Mouse (Mus musculus) ovary, adult 18-20 months (tissue): ENCODE data around the gene Gm10153.
"Not testable (repeated sequence)": the region's sequence is repeated elsewhere in the genome, so short reads cannot be mapped to it uniquely, and the experiment has no call there.

Experiments
- DNase-seq: peaks from one replicate; pipeline ENCODE4 v3.0.0; 2022; ENCODE audit warnings: low spot score, mixed read lengths

Gene Gm10153

DNA sequence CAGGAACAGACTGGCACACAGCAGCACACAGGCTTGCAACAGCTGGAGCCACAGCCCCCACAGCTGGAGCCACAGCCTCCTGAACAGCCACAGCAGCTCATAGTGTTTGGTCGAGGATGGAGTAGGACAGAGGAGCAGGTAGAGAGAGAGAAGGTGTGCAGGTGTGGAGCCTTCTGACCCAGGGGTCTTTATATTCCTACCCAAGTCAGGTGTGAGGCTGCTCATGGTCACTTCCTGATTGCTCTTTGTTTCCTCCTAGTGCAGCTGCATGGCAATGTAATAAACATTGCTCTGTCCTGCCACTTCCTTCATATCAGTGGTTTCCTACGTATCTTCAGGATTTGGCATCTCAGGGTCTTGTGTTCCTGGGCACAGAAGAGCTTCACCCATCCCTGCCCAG is at the start of gene Gm10153:
Gene Gm10153 (minus strand): TSS at position 101 of the 400 bp plus-strand sequence.
- no peak for DNase-seq

- no peak for DNase-seq
Measured at GRCm38 (mm10) chr7:142231540-142231939, 41.4 kb upstream of the Gm10153 start.

DNA sequence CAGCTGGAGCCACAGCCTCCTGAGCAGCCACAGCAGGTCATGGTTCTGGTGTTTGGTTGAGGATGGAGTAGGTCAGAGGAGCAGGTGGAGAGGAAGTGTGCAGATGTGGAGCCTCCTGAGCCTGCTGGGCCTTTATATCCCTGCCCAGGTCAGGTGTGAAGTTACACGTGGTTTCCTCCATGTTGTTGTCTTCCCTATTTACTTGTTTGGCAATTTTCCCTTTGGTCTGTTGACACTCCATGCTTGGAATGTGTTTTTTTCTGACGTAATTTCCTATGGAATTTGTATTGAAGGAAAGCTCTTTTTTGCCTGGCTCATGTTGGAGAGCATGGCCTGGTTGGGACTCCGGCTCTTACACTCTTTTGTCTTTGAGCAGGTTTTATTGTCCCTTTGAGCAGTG is 39.7 kb upstream of the Gm10153 start, which contains the start of gene Krtap5-5:
Gene Krtap5-5 (minus strand): TSS at position 101 of the 400 bp plus-strand sequence.
- DNase-seq = not testable (repeated sequence)

DNA sequence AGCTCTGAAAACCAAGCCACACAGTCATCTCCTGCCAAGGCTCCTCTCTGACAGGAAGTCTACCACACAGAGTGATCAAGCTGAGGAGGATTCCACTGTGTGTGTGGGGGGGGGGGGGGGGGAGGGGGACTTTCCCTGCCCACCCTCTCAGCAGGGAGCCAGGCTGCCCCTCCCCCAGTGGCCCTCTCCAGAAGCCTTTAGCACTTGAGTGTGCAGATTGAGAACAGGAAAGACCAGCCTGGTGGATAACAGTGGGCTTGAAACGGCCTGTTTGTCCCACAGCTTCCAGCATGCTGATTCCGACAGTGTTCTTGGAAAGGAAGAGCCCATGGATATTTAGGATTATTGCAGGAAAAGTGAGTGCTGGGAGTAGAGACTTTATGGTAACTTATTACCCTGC is 34.3 kb upstream of the Gm10153 start:
- DNase-seq = no peak

DNA sequence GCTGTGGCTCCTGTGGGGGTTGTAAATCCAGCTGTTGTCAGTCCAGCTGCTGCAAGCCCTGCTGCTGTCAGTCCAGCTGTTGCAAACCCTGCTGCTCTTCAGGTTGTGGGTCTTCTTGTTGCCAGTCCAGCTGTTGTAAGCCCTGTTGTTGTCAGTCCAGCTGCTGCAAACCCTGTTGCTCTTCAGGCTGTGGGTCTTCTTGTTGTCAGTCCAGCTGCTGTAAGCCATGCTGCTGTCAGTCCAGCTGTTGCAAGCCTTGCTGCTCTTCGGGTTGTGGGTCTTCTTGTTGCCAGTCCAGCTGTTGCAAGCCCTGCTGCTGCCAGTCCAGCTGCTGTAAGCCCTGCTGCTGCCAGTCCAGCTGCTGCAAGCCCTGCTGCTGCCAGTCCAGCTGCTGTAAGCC is 21.9 kb upstream of the Gm10153 start:
- not testable (repeated sequence) for DNase-seq

DNA sequence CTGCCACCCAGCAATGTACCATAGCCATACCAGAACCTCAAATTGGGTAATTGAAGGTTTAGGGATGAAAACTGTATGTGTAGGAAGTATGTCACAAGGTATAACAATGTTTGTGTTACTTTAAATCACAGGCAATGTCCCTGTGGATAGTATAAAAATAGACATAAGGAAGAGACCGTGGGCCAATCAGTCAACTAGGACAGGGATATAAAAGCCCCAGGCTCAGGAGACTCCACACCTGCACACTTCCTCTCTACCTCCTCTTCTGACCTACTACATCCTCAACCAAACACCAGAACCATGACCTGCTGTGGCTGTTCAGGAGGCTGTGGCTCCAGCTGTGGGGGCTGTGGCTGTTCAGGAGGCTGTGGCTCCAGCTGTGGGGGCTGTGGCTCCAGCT is 21.4 kb upstream of the Gm10153 start, which contains the start of gene Gm7579:
Gene Gm7579 (plus strand): TSS at position 301 of the 400 bp plus-strand sequence.
- no peak for DNase-seq

GRCm38 (mm10) chr7:142206891-142207290 is 16.7 kb upstream of the Gm10153 start:
- DNase-seq = not testable (repeated sequence)

DNA sequence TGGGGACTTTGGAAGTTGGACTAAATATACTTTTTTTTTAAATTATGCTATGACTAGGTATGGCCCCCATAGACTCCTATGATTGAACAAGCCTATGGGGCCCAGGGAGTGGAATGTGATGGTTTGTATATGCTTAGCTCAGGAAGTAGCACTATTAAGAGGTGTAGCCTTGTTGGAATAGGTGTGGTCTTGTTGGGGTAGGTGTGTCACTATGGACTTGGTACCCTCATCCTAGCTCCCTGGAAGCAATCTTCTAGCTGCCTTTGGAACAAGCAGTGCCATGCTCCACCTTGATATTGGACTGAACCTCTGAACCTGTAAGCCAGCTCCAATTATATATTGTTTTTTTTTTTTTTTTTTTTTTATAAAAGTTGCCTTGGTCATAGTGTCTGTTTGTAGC is 15.3 kb upstream of the Gm10153 start:
- DNase-seq = no peak

- no peak for DNase-seq
Measured at GRCm38 (mm10) chr7:142201064-142201463, 10.9 kb upstream of the Gm10153 start, which contains the start of gene Krtap5-3. Krtap5-3 (plus strand) TSS chr7:142201364.

- no peak for DNase-seq
Measured at GRCm38 (mm10) chr7:142198748-142199147, 8.6 kb upstream of the Gm10153 start.

GRCm38 (mm10) chr7:142188156-142188555 is 2.0 kb downstream of the Gm10153 start:
- DNase-seq = no peak

DNA sequence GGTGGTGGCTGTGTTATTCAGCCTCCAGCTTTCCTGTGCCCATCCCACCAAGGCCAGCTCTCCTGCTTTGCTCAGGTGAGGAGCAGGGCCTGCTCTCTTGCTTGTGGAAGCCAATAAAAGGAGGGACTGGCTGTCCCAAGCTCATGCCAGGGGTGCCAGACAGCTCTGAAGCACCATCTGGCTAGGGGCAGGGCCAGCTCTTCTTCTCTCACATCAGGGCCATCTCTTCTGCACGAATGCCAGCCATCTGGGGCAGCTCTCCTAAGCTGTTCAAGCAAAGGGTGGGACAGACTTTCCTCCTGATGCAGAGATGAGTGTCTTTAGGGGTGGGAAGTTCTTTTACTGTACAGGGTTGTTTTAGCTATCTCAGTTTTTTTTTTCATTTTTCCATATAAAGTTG is 9.2 kb downstream of the Gm10153 start:
- DNase-seq = no peak

DNA sequence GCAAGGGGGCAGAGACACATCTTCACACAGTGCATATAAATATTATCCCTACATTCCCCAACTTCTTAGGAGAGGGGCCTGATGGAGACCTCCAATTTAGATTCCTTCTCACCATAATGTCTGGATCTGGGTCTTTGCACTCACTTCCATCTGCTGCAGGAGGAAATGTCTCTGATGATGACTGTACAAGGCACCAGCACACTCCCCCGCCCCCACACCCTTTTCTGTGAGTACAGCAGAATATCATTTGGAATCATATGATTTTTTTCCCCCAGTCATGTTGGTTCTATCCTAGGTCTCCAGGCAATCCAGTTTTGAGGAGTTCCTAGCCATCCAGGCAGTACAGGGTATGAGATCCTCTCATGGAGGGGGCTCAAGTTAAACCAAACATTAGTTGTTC is 11.5 kb downstream of the Gm10153 start:
- no peak for DNase-seq

DNA sequence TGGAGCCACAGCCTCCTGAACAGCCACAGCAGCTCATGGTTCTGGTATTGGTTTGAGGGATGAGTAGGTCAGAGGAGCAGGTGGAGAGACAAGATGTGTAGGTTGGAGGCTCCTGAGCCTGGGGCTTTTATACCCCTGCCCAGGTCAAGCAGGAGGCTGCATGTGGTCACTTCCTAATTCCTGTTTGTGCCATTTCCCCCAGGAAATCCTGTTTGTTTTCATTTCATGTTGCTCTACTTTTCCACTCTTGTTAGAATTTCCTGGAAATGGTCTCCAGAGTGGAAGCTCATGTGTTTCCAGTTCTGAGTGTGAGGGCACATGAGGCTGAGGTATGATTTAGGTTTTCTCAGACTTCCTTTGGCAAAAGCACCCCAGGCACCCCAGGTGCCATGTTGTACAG is 14.3 kb downstream of the Gm10153 start, which contains the start of gene Krtap5-2:
Gene Krtap5-2 (minus strand): TSS at position 101 of the 400 bp plus-strand sequence.
- not testable (repeated sequence) for DNase-seq

- no peak for DNase-seq
Measured at GRCm38 (mm10) chr7:142169836-142170235, 20.4 kb downstream of the Gm10153 start.

DNA sequence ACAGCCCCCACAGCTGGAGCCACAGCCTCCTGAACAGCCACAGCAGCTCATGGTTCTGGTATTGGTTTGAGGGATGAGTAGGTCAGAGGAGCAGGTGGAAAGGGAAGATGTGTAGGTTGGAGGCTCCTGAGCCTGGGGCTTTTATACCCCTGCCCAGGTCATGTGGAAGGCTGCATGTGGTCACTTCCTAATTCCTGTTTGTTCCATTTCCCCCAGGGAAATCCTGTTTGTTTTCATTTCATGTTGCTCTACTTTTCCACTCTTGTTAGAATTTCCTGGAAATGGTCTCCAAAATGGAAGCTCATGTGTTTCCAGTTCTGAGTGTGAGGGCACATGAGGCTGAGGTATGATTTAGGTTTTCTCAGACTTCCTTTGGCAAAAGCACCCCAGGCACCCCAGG is 24.6 kb downstream of the Gm10153 start, which contains the start of gene Gm4553:
Gene Gm4553 (minus strand): TSS at position 101 of the 400 bp plus-strand sequence.
- not testable (repeated sequence) for DNase-seq

- DNase-seq = no peak
Measured at GRCm38 (mm10) chr7:142159366-142159765, 30.8 kb downstream of the Gm10153 start.

DNA sequence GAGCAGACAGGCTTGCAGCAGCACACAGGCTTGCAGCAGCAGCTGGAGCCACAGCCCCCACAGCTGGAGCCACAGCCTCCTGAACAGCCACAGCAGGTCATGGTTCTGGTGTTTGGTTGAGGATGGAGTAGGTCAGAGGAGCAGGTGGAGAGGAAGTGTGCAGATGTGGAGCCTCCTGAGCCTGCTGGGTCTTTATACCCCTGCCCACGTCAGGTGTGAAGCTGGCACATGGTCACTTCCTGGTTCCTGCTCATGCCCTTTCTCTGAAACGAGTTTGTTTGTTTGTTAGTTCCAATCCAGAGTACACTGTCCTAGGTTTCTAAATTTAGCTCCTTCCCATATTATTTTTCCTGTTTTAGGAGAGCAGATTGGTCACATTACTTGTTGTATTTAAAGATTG is 33.2 kb downstream of the Gm10153 start, which contains the start of gene Gm29735:
Gene Gm29735 (minus strand): TSS at position 101 of the 400 bp plus-strand sequence.
- not testable (repeated sequence) for DNase-seq

DNA sequence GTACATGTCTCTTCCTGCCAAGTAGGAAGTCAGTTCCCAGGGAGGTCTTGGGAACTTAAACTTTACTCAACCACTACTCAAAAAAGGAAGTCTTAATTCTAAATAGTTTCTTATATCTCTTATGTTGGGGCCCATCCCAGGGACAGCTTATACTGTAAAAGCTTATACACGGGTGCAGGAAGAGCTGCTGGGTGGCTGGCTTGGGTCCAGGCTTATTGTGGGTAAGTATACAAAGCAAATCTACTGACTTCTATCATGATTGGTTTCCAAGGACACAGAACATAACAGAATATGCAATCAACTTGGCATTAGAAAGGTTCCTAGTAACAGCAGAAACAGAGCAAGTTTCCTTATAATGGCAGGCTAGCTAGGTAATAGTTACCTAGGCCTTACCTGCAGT is 34.9 kb downstream of the Gm10153 start:
- DNase-seq = no peak

- DNase-seq = no peak
Measured at GRCm38 (mm10) chr7:142152191-142152590, 38.0 kb downstream of the Gm10153 start.

GRCm38 (mm10) chr7:142148633-142149032 is 41.6 kb downstream of the Gm10153 start:
- DNase-seq = no peak

GRCm38 (mm10) chr7:142146033-142146432 is 44.2 kb downstream of the Gm10153 start:
- peak; percentile 5 for DNase-seq

DNA sequence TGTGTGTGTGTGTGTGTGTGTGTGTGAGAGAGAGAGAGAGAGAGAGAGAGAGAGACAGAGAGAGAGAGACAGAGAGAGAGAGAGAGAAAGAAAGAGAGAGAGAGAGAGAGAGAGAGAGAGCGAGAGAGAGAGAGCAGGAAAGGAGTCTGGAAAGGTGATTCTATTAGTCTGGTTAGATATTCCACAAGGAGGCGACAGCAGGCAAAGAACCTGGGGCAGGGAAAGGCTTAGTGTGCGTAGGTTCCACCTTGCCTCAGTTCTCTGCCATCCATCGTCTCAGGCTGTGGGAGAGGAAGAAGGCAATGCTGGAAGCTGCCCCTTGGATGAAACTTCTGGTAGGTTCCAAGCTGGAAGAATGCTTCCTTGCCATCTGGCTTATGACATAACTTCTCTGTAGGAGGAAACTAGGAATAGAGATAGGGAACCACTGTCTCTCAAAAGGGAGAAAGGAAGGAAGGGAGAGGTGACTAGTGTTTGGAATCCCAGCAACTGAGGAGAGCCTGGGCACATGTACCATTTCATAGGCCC is 44.7 kb downstream of the Gm10153 start:
- DNase-seq = no peak

DNA sequence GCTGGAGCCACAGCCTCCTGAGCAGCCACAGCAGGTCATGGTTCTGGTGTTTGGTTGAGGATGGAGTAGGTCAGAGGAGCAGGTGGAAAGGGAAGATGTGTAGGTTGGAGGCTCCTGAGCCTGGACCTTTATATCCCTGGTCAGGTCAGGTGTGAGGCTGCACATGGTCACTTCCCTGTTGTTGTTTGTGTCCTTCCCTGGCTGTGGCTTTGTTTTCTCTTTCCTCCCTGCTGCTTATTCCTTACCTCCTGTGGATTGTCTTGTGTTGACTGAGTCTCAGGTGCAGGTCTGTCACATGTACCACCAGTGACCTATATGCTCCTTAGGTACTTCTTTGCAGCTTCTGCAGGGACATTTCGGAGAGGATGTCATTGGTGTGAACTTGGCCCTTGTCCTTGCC is 45.7 kb downstream of the Gm10153 start, which contains the start of gene Gm45337:
Gene Gm45337 (minus strand): TSS at position 101 of the 400 bp plus-strand sequence.
- no peak for DNase-seq
